Mouse (Mus musculus) NIH3T3 (cell line): ENCODE data around the gene Krt78.
"Not testable (repeated sequence)": the region's sequence is repeated elsewhere in the genome, so short reads cannot be mapped to it uniquely, and the experiment has no call there.

Experiments used
- DNase-seq: peaks from one replicate; pipeline ENCODE4 v3.0.0-alpha.2; 2012; ENCODE audit warnings: low read depth

Gene Krt78

GRCm38 (mm10) chr15:101954187-101954586 lies at the start of gene Krt78:
TSS of gene Krt78 (minus strand) at chr15:101954287.
- no peak for DNase-seq

GRCm38 (mm10) chr15:102003516-102003915 lies 49.4 kb upstream of the Krt78 start:
- no peak for DNase-seq

- no peak for DNase-seq
These were observed 48.8 kb upstream of the Krt78 start for GRCm38 (mm10) chr15:102002646-102003488.

DNA sequence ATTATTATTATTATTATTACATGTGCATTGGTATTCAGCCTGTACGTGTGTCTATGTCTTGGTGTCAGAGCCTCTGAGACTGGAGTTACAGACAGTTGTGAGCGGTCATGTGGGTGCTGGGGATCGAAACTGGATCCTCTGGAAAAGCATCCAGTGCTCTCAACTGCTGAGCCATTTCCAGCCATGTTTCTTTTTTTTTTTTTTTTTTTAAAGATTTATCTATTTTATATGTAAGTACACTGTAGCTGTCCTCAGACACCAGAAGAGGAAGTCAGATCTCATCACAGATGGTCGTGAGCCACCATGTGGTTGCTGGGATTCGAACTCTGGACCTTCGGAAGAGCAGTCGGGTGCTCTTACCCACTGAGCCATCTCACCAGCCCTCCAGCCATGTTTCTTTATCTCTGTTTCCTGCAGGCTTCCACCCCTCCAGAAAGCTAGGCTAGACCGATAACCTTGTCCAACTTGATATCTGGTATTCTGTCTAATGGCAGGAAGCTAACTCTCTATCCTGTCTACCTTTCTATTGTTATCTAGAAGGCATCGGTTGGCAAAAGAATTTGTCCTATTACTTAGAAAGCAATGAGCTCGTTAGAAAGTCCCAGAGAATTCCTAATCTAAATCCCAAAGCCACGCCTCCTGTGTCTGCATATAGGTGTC lies 45.7 kb upstream of the Krt78 start:
- no peak for DNase-seq

DNA sequence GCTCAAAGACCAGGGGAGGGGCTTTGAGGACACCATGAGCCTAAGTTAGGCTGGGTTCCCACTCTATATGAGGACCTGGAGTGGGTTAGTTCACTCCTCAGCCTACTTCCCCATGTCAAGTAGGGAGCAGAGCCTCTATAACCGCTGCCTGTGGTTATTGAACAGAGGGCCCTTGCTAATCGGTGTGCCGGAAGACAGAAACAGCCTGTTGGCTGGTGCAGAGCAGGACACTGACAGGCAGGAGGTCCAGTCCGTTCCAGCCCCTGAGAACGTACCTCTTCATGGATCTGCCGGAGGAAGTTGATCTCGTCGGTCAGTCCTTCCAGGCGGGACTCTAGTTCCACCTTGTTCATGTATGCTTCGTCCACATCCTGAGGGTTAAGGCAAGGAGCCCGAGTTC lies 45.1 kb upstream of the Krt78 start:
- DNase-seq = no peak

DNA sequence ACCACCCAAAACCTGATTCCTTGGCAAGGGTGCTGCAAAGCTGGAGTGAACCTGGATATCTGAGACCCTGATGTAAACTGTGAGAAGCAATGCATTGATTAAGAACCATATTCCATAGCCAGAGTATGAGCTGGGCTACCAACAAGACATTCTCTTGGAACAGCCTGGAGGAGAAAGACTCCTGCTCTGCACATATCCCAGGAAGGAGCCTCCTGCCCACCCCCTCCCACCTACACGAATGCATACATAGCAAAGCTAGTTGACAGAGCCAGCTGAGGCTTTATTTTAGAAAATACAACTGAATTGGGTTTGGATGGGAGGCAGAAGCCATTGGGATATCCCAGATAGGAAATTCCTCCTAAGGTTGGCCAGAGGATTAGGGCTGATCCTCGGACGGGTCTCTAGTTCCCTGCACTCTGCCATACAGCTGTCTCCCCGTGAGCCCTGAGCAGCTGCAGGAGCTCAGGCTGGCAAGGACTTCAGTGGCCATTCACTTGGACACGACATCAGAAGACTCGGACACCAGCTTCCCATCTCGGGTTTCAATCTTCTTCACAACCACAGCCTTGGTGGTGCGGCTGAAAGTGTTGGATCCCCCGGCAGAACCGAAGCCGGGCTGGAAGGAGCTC lies 42.5 kb upstream of the Krt78 start:
- not testable (repeated sequence) for DNase-seq

- no peak for DNase-seq
These were observed 41.6 kb upstream of the Krt78 start for GRCm38 (mm10) chr15:101995484-101996236.

- DNase-seq = no peak
These were observed 40.3 kb upstream of the Krt78 start for GRCm38 (mm10) chr15:101994365-101994764.

- DNase-seq = no peak
These were observed 36.9 kb upstream of the Krt78 start for GRCm38 (mm10) chr15:101990946-101991345.

- no peak for DNase-seq
These were observed 34.6 kb upstream of the Krt78 start for GRCm38 (mm10) chr15:101988714-101989113.

DNA sequence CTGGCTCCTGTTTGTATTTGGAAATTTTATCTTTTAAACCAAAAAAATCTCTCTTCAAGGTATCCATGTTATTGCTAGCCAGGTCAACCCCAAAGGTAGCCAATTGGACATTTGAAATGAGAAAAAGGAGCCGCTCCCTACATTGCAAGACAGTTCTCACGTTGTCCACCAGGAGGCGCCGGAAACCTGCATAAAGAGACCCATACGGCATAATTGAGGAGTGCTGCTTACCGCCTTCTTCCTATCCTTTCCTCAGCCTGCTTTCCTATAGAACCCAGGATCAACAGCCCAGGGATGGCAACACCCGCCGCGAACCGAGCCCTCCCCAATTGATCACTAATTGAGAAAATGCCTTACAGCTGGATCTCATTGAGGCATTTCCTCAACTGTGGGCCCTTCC lies 34.0 kb upstream of the Krt78 start:
- peak; percentile 93 for DNase-seq

- DNase-seq = no peak
These were observed 30.7 kb upstream of the Krt78 start for GRCm38 (mm10) chr15:101984746-101985145.

DNA sequence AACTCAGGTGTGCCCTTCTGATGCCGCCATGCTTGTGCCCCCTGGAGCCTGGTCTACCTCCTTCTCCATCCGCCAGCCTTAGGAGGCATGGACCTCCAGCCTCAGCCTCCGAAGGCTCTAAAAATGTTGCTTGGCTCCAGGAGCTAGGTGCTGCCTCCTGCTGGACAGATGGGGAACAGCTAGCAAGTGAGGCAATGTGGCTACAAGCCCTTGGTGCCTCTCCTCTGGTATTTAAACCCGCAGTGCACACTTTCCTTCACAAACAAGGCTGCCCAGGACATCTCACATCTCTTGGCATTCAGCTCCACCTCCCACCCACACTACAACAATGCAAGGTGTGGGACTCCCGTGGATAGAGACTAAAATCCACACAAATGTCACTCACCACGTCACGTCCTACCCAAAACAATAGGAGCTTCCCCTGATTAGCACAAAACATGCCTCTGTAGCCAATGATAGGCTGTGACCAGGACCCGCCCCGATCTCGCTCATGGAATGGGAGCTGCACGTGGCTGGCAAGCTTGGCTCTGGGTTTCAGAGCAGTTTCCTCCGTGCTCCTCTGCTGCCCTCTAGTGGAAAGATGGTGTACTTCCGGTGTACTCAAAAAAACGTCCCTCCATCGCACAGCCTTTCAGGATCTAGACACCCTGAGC lies 30.0 kb upstream of the Krt78 start:
- DNase-seq = peak; percentile 98

GRCm38 (mm10) chr15:101983315-101983948 lies 29.3 kb upstream of the Krt78 start:
- DNase-seq = no peak

- DNase-seq = peak; percentile 23
These were observed 26.8 kb upstream of the Krt78 start for GRCm38 (mm10) chr15:101980849-101981248.

- peak; percentile 99 for DNase-seq
These were observed 23.1 kb upstream of the Krt78 start for GRCm38 (mm10) chr15:101977043-101977726.

DNA sequence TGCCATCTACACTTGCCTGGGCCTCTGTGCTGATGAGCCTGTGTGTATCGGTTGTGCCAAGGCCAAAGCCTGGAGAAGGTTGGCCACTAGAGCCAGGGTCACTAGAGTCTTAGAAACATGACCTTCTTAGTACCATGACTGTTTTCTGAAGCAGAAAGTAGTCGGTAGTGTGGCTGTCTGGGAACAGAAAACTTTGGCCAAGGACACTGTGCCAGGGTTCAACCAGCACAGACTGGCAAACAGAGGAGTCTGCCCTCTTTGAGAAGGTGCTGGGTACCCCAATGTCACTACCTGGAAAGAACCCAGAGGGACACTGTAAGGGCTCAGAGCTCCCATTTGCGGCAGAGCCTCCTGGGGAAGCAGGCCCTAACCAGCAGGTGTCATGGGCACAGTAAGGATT lies 22.6 kb upstream of the Krt78 start:
- DNase-seq = peak; percentile 30

GRCm38 (mm10) chr15:101976023-101976422 lies 21.9 kb upstream of the Krt78 start:
- DNase-seq = peak; percentile 73

DNA sequence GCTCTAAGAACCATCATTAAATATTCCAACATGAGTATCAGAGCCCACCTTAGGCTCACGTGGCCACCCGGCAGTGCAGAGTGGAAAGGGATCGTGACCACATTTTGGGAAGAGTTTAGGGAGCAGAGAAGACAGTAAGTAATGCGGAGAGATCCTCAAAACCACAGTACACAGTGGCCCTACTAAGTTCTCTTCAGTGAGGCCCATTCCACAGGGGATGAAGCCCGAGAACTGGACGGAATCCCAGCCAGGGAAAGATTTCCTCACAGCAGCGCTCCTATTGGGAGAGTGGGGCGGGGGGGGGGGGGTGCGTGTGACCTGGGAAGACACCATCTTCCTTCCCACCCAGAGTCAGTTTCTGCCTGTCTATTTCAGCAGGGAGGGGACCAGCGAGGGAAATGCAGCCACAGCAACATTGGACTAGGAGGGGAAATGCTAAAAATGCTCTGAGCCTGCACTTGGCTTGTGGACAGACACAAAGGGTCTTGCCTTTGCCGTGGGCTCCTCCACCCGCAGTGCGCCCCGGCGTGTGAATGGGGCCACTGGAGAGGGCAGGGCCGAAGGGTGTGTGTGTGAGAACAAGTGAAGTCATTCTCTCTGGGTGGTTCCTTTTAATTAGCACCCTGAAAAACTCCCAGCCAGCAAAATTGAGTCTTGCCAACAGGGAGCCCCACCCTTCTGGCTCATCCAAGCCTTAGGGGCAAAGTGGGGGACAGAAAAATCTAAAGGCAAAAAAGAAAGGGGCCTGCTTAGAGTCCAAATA lies 20.2 kb upstream of the Krt78 start:
- peak; percentile 46 for DNase-seq
